In genomic region chr4:149953621-149954481, GRCm38 (mm10) we compare ENCODE assay signal across 8 mouse cellular contexts. TPM values are rescaled to one million over a fixed set of nuclear protein-coding genes. Genes with fewer than 3 reads are reported as not detected.
A peak's percentile ranks its signal among the peaks of the same experiment; 100 is the strongest.
DNase-seq lines count a peak whose midpoint lies in the region; ATAC-seq and TF ChIP-seq lines count a peak whose summit lies in the region.

No protein-coding gene starts in this region.

- H3K4me1 ChIP-seq in testis, adult 2 months (ENCODE audit: control insufficient read depth, insufficient read depth, low read length), result peaks cover 6% of the 10 kb centered on the region
- peaks cover 46% of the 10 kb centered on the region for H3K4me1 ChIP-seq in embryonic facial prominence, embryonic 13.5 days
- peaks cover 39% of the 10 kb centered on the region for H3K4me1 ChIP-seq in heart, postnatal 0 days (ENCODE audit: control insufficient read depth, insufficient read depth)
- peaks cover 13% of the 10 kb centered on the region for H3K4me1 ChIP-seq in liver, embryonic 16.5 days (ENCODE audit: control insufficient read depth, low read depth, low read length)
- H3K4me1 ChIP-seq in olfactory bulb, adult 2 months (ENCODE audit: control insufficient read depth, insufficient read depth, low read length), result peaks cover 39% of the 10 kb centered on the region

- no peak for TF ChIP-seq CTCF in testis, adult 2 months (IDR thresholded peaks at IDR 0.05; ENCODE audit: control insufficient read depth, insufficient read depth, insufficient replicate concordance, low read depth, low read length)
- no peak for TF ChIP-seq CTCF in heart, postnatal 0 days (IDR thresholded peaks at IDR 0.05; ENCODE audit: low read depth)
- TF ChIP-seq CTCF in olfactory bulb, adult 2 months (IDR thresholded peaks at IDR 0.05; ENCODE audit: insufficient read depth, low read depth, low read length), result no peak

- no peaks in the 10 kb centered on the region for H3K36me3 ChIP-seq in testis, adult 2 months (ENCODE audit: control insufficient read depth, insufficient read depth, low read length)
- H3K36me3 ChIP-seq in embryonic facial prominence, embryonic 13.5 days, result no peaks in the 10 kb centered on the region
- H3K36me3 ChIP-seq in heart, postnatal 0 days (replicated peaks; ENCODE audit: control insufficient read depth, insufficient read depth, low read length), result no peaks in the 10 kb centered on the region
- no peaks in the 10 kb centered on the region for H3K36me3 ChIP-seq in liver, embryonic 16.5 days (ENCODE audit: control insufficient read depth, insufficient read depth)

- ATAC-seq in embryonic facial prominence, embryonic 13.5 days (ENCODE audit: insufficient number of reproducible peaks, insufficient read depth, low FRiP score, low TSS enrichment, low read depth), result no peak
- ATAC-seq in heart, postnatal 0 days (ENCODE audit: insufficient read depth, low read depth), result 0 out of 2 replicates have a peak, but pooled peaks have one; percentile 12
- ATAC-seq in liver, embryonic 16.5 days (ENCODE audit: low read depth), result no peak
- no peak for ATAC-seq in megakaryocyte-erythroid progenitor cell, adult 5-6 weeks (replicated peaks; ENCODE audit: low FRiP score, low TSS enrichment, poor library complexity, severe bottlenecking)

- no peak for TF ChIP-seq EP300 in heart, postnatal 0 days (IDR thresholded peaks at IDR 0.05; ENCODE audit: low read depth)

- no peak for DNase-seq in testis, postnatal 14 days (ENCODE audit: low spot score)
- peak; percentile 68 for DNase-seq in heart, postnatal 0 days (ENCODE audit: low spot score)
- peak; percentile 42 to 67 for DNase-seq in kidney, postnatal 36 days

- no peaks in the 10 kb centered on the region for H3K9me3 ChIP-seq in embryonic facial prominence, embryonic 13.5 days
- H3K9me3 ChIP-seq in heart, postnatal 0 days (replicated peaks; ENCODE audit: control insufficient read depth, low read length), result no peaks in the 10 kb centered on the region
- no peaks in the 10 kb centered on the region for H3K9me3 ChIP-seq in liver, embryonic 16.5 days (replicated peaks; ENCODE audit: control insufficient read depth, low read length)

- peak overlapping the region; percentile 94 for H3K4me2 ChIP-seq in embryonic facial prominence, embryonic 13.5 days
- peak overlapping the region; percentile 93 for H3K4me2 ChIP-seq in heart, postnatal 0 days (ENCODE audit: low read depth, low read length)
- peak overlapping the region; percentile 85 for H3K4me2 ChIP-seq in liver, embryonic 16.5 days (ENCODE audit: low read depth, low read length)

- no peak for TF ChIP-seq POLR2A in testis, adult 2 months (IDR thresholded peaks at IDR 0.05; ENCODE audit: control insufficient read depth, low read depth, low read length)
- TF ChIP-seq POLR2A in olfactory bulb, adult 2 months (IDR thresholded peaks at IDR 0.05; ENCODE audit: insufficient read depth, low read depth, low read length), result no peak

- peak overlapping the region; percentile 85 for H3K9ac ChIP-seq in embryonic facial prominence, embryonic 13.5 days
- peak overlapping the region; percentile 62 for H3K9ac ChIP-seq in heart, postnatal 0 days (replicated peaks; ENCODE audit: low read depth, low read length)
- no peak overlapping the region for H3K9ac ChIP-seq in liver, embryonic 16.5 days (ENCODE audit: low read depth, low read length)

- no peaks in the 10 kb centered on the region for H3K27me3 ChIP-seq in testis, adult 2 months (ENCODE audit: control insufficient read depth, insufficient read depth, low read length)
- H3K27me3 ChIP-seq in embryonic facial prominence, embryonic 13.5 days, result peaks cover 18% of the 10 kb centered on the region
- H3K27me3 ChIP-seq in heart, postnatal 0 days (ENCODE audit: control insufficient read depth, insufficient read depth, low read length), result no peaks in the 10 kb centered on the region; the same call in 1 of the 2 replicates
- H3K27me3 ChIP-seq in liver, embryonic 16.5 days (ENCODE audit: control insufficient read depth, insufficient read depth, low read depth, low read length), result peaks cover 71% of the 10 kb centered on the region

- no peak overlapping the region for H3K27ac ChIP-seq in testis, adult 2 months (ENCODE audit: control insufficient read depth, insufficient read depth, low read depth, low read length)
- H3K27ac ChIP-seq in embryonic facial prominence, embryonic 13.5 days, result peak overlapping the region; percentile 80
- peak overlapping the region; percentile 72 for H3K27ac ChIP-seq in heart, postnatal 0 days (ENCODE audit: low read depth)
- no peak overlapping the region for H3K27ac ChIP-seq in liver, embryonic 16.5 days (ENCODE audit: low read length)
- peak overlapping the region; percentile 34 for H3K27ac ChIP-seq in olfactory bulb, adult 2 months (ENCODE audit: insufficient read depth, low read depth, low read length)

- peak overlapping the region; percentile 55 for H3K4me3 ChIP-seq in testis, adult 2 months (ENCODE audit: control insufficient read depth, low read depth, low read length)
- peak overlapping the region; percentile 71 for H3K4me3 ChIP-seq in embryonic facial prominence, embryonic 13.5 days
- peak overlapping the region; percentile 74 for H3K4me3 ChIP-seq in heart, postnatal 0 days (ENCODE audit: low read depth, low read length)
- H3K4me3 ChIP-seq in liver, embryonic 16.5 days (ENCODE audit: low read depth, low read length), result peak overlapping the region; percentile 59
- H3K4me3 ChIP-seq in olfactory bulb, adult 2 months (ENCODE audit: insufficient read depth, low read depth, low read length), result peak overlapping the region; percentile 69

- 4% methylated on average over 32 of the region's 32 CpGs for WGBS in embryonic facial prominence, embryonic 13.5 days
- WGBS in heart, postnatal 0 days, result 4% methylated on average over 32 of the region's 32 CpGs
- WGBS in liver, embryonic 16.5 days (ENCODE audit: insufficient replicate concordance), result 6% methylated on average over 32 of the region's 32 CpGs
- WGBS in olfactory bulb, adult 2 months, result 1% methylated on average over 32 of the region's 32 CpGs

RNA-seq across cellular contexts. Expression of gene Spsb1, which starts 1.0 kb away (rescaled TPM):
- 71.5 and 79.1 TPM in 2 replicates for polyA plus RNA-seq in testis, adult 2 months (2012; rRNA removed)
- 12.2 and 13.5 TPM in 2 replicates for polyA plus RNA-seq in embryonic facial prominence, embryonic 13.5 days (2015; fragmentation: Nextera tagmentation; extraction: Ambion mirVana)
- total RNA-seq in heart, postnatal 0 days (2014; rRNA removed; ENCODE audit: low replicate concordance), result 13.2 and 19.3 TPM in 2 replicates
- 14.4 and 15.2 TPM in 2 replicates for polyA plus RNA-seq in heart, postnatal 0 days (2015; fragmentation: Nextera tagmentation; extraction: Ambion mirVana)
- 0.82 and 0.89 TPM in 2 replicates for polyA plus RNA-seq in liver, embryonic 16.5 days (2015; fragmentation: Nextera tagmentation; extraction: Ambion mirVana)
- polyA plus RNA-seq in olfactory bulb, adult 2 months (2012; ENCODE audit: insufficient read depth, insufficient read length, low replicate concordance, missing spikeins), result not detected in 2 replicates
- 0.35 TPM in 1 of 2 replicates, not detected in the other for total RNA-seq in megakaryocyte-erythroid progenitor cell, adult 5-6 weeks (2014; fragmentation: Nextera tagmentation)
- not detected in 2 replicates for total RNA-seq in megakaryocyte-erythroid progenitor cell, adult 5-6 weeks (2017)

RNA-seq across cellular contexts. Expression of gene H6pd, which starts 55.0 kb away (rescaled TPM):
- 7.2 and 7.3 TPM in 2 replicates for polyA plus RNA-seq in testis, adult 2 months (2012; rRNA removed)
- 7.0 and 8.0 TPM in 2 replicates for polyA plus RNA-seq in embryonic facial prominence, embryonic 13.5 days (2015; fragmentation: Nextera tagmentation; extraction: Ambion mirVana)
- 25.7 and 35.2 TPM in 2 replicates for total RNA-seq in heart, postnatal 0 days (2014; rRNA removed; ENCODE audit: low replicate concordance)
- 7.1 and 7.3 TPM in 2 replicates for polyA plus RNA-seq in heart, postnatal 0 days (2015; fragmentation: Nextera tagmentation; extraction: Ambion mirVana)
- polyA plus RNA-seq in liver, embryonic 16.5 days (2015; fragmentation: Nextera tagmentation; extraction: Ambion mirVana), result 24.2 and 33.7 TPM in 2 replicates
- polyA plus RNA-seq in olfactory bulb, adult 2 months (2012; ENCODE audit: insufficient read depth, insufficient read length, low replicate concordance, missing spikeins), result 170 TPM in 1 of 2 replicates, not detected in the other
- total RNA-seq in megakaryocyte-erythroid progenitor cell, adult 5-6 weeks (2014; fragmentation: Nextera tagmentation), result 12.9 and 16.8 TPM in 2 replicates
- total RNA-seq in megakaryocyte-erythroid progenitor cell, adult 5-6 weeks (2017), result 9.8 and 11.9 TPM in 2 replicates

Comparison
In these comparisons a context has a peak if more than half of its experiments do, and no peak if none do; other contexts are left out.
1. H3K27ac ChIP-seq: peak in embryonic facial prominence, embryonic 13.5 days (single experiment), heart, postnatal 0 days (single experiment) and olfactory bulb, adult 2 months (single experiment); none in testis, adult 2 months (single experiment) and liver, embryonic 16.5 days (single experiment).
2. Peak in every context shown above with its lines, with median percentiles within 50 percentile points of each other: H3K4me3 ChIP-seq and H3K4me2 ChIP-seq.